Mouse (Mus musculus) heart, postnatal 10 days (tissue): ENCODE data around the gene Coro1b. TPM values are rescaled to one million over a fixed set of nuclear protein-coding genes. Genes with fewer than 3 reads are reported as not detected.
A peak's percentile ranks its signal among the peaks of the same experiment; 100 is the strongest.

Experiments
- DNase-seq, 2 experiments: peaks; one replicate each; pipeline ENCODE4 v3.0.0; 2021
- intact Hi-C: fragments of 180-260 bp; cut with DNase I; formaldehyde crosslinking; loops from one replicate; pipeline ENCODE4 v1.15.1; 2025
- total RNA-seq, 2 experiments: library from RNA; stranded (reverse); gene quantifications; 2 replicates each; pipeline ENCODE4 v1.2.3; 2021

Gene Coro1b
- 10 to 100 TPM; 87.2 to 90.7 TPM for total RNA-seq

- intact Hi-C loops: loop anchor here (5.0 kb wide), 1 partner anchor 131 kb away; no protein-coding TSS in a partner anchor
- DNase-seq: peak; percentile 98
These were observed at the start of gene Coro1b for GRCm38 (mm10) chr19:4148491-4148806. TSS of gene Coro1b (plus strand) at chr19:4148619.

GRCm38 (mm10) chr19:4099056-4099455 lies 49.4 kb upstream of the Coro1b start:
- DNase-seq: peak; percentile 94 to 95
- intact Hi-C loops: loop anchor here (2.0 kb wide), 2 partner anchors 104 to 130 kb away; no protein-coding TSS in a partner anchor

GRCm38 (mm10) chr19:4099837-4100717 lies 48.3 kb upstream of the Coro1b start, which contains the start of gene Pitpnm1:
TSS of gene Pitpnm1 (plus strand) at chr19:4099998.
- peak; percentile 81 to 86 for DNase-seq
- intact Hi-C loops: loop anchor here (2.0 kb wide), 2 partner anchors 103 to 129 kb away; no protein-coding TSS in a partner anchor

- intact Hi-C loops: no loop called here
These were observed 47.6 kb upstream of the Coro1b start for GRCm38 (mm10) chr19:4100718-4101261.

GRCm38 (mm10) chr19:4101466-4101865 lies 47.0 kb upstream of the Coro1b start:
- intact Hi-C loops: no loop called here
- peak in 1 of 2 experiments; percentile 7 for DNase-seq

More at GRCm38 (mm10) chr19:4100718-4101261, 47.6 kb upstream of the Coro1b start:
- peak; percentile 35 to 41 for DNase-seq

GRCm38 (mm10) chr19:4102049-4102448 lies 46.4 kb upstream of the Coro1b start:
- no peak for DNase-seq
- intact Hi-C loops: no loop called here

GRCm38 (mm10) chr19:4102626-4103025 lies 45.8 kb upstream of the Coro1b start:
- DNase-seq: no peak
- intact Hi-C loops: no loop called here

GRCm38 (mm10) chr19:4103294-4103693 lies 45.1 kb upstream of the Coro1b start:
- intact Hi-C loops: no loop called here
- no peak for DNase-seq

- intact Hi-C loops: no loop called here
- DNase-seq: no peak
These were observed 44.6 kb upstream of the Coro1b start for GRCm38 (mm10) chr19:4103792-4104191.

GRCm38 (mm10) chr19:4104675-4105194 lies 43.7 kb upstream of the Coro1b start:
- intact Hi-C loops: no loop called here
- DNase-seq: no peak

GRCm38 (mm10) chr19:4106654-4107053 lies 41.8 kb upstream of the Coro1b start:
- DNase-seq: no peak
- intact Hi-C loops: no loop called here

- intact Hi-C loops: no loop called here
- DNase-seq: no peak
These were observed 39.9 kb upstream of the Coro1b start for GRCm38 (mm10) chr19:4108535-4108934.

- DNase-seq: no peak
- intact Hi-C loops: no loop called here
These were observed 36.1 kb upstream of the Coro1b start for GRCm38 (mm10) chr19:4112063-4112960.

GRCm38 (mm10) chr19:4113186-4113805 lies 35.1 kb upstream of the Coro1b start:
- intact Hi-C loops: no loop called here
- DNase-seq: peak; percentile 75 to 81

- intact Hi-C loops: no loop called here
- DNase-seq: peak; percentile 15 to 29
These were observed 34.6 kb upstream of the Coro1b start for GRCm38 (mm10) chr19:4113806-4114230.

- intact Hi-C loops: no loop called here
- no peak for DNase-seq
These were observed 33.9 kb upstream of the Coro1b start for GRCm38 (mm10) chr19:4114551-4114950.

GRCm38 (mm10) chr19:4115144-4115543 lies 33.3 kb upstream of the Coro1b start:
- intact Hi-C loops: no loop called here

GRCm38 (mm10) chr19:4115816-4116215 lies 32.6 kb upstream of the Coro1b start:
- DNase-seq: no peak
- intact Hi-C loops: no loop called here

More at GRCm38 (mm10) chr19:4115144-4115543, 33.3 kb upstream of the Coro1b start:
- no peak for DNase-seq

GRCm38 (mm10) chr19:4117006-4117405 lies 31.4 kb upstream of the Coro1b start:
- DNase-seq: no peak
- intact Hi-C loops: no loop called here

- intact Hi-C loops: no loop called here
- DNase-seq: no peak
These were observed 30.1 kb upstream of the Coro1b start for GRCm38 (mm10) chr19:4118350-4118749.
